Mouse (Mus musculus) layer of hippocampus, adult 9-10 months (tissue): ENCODE data around the gene Atp2a3.

Source experiments
- DNase-seq: peaks from one replicate; pipeline ENCODE4 v3.0.0; 2022; ENCODE audit warnings: low spot score

Atp2a3 gene

GRCm38 (mm10) chr11:72954216-72954615 lies 6.8 kb upstream of the Atp2a3 start:
- no peak for DNase-seq

- no peak for DNase-seq
These were observed 5.5 kb upstream of the Atp2a3 start for GRCm38 (mm10) chr11:72955339-72955974.

- no peak for DNase-seq
These were observed 3.7 kb upstream of the Atp2a3 start for GRCm38 (mm10) chr11:72957318-72957717.

GRCm38 (mm10) chr11:72959924-72960679 lies 867 bp upstream of the Atp2a3 start:
- no peak for DNase-seq

- DNase-seq = no peak
These were observed 272 bp upstream of the Atp2a3 start for GRCm38 (mm10) chr11:72960723-72961071.

GRCm38 (mm10) chr11:72962378-72962777 lies 1.4 kb downstream of the Atp2a3 start:
- no peak for DNase-seq

GRCm38 (mm10) chr11:72963058-72963788 lies 2.3 kb downstream of the Atp2a3 start:
- no peak for DNase-seq

GRCm38 (mm10) chr11:72963789-72964294 lies 2.9 kb downstream of the Atp2a3 start:
- no peak for DNase-seq

- no peak for DNase-seq
These were observed 14.1 kb downstream of the Atp2a3 start for GRCm38 (mm10) chr11:72974995-72975503.

GRCm38 (mm10) chr11:72982516-72982915 lies 21.5 kb downstream of the Atp2a3 start:
- DNase-seq = no peak

- DNase-seq = no peak
These were observed 22.3 kb downstream of the Atp2a3 start for GRCm38 (mm10) chr11:72983283-72983682.

GRCm38 (mm10) chr11:72986745-72987144 lies 25.8 kb downstream of the Atp2a3 start:
- no peak for DNase-seq

GRCm38 (mm10) chr11:72987234-72987633 lies 26.3 kb downstream of the Atp2a3 start:
- DNase-seq = no peak

- no peak for DNase-seq
These were observed 26.8 kb downstream of the Atp2a3 start for GRCm38 (mm10) chr11:72987807-72988206.

- no peak for DNase-seq
These were observed 28.1 kb downstream of the Atp2a3 start for GRCm38 (mm10) chr11:72989044-72989443.

- DNase-seq = no peak
These were observed 29.7 kb downstream of the Atp2a3 start for GRCm38 (mm10) chr11:72990688-72991087.

GRCm38 (mm10) chr11:72991961-72992360 lies 31.0 kb downstream of the Atp2a3 start:
- no peak for DNase-seq

GRCm38 (mm10) chr11:72996346-72996745 lies 35.4 kb downstream of the Atp2a3 start:
- no peak for DNase-seq

- no peak for DNase-seq
These were observed 35.8 kb downstream of the Atp2a3 start for GRCm38 (mm10) chr11:72996781-72997180.

GRCm38 (mm10) chr11:72997529-72998326 lies 36.8 kb downstream of the Atp2a3 start:
- DNase-seq = no peak

- DNase-seq = no peak
These were observed 37.8 kb downstream of the Atp2a3 start, which contains the start of gene P2rx1 for GRCm38 (mm10) chr11:72998771-72999170. Gene P2rx1 (plus strand): TSS chr11:72999103.

- DNase-seq = no peak
These were observed 40.1 kb downstream of the Atp2a3 start for GRCm38 (mm10) chr11:73001029-73001428.
